Mouse (Mus musculus) cerebellum, postnatal 4 days (tissue): ENCODE measurements at regions not wholly inside any gene's neighbourhood (a gene's known extent, or its start where the extent isn't known, plus 50 kb on each side); places are given as distances from the start of the nearest gene placed in this dataset.
A peak's percentile ranks its signal among the peaks of the same experiment; 100 is the strongest.

Source experiments
- DNase-seq, 2 experiments: peaks; one replicate each; pipeline ENCODE4 v3.0.0; 2022; ENCODE audit warnings: low spot score in 2 of 2, mixed read lengths in 1 of 2

DNA sequence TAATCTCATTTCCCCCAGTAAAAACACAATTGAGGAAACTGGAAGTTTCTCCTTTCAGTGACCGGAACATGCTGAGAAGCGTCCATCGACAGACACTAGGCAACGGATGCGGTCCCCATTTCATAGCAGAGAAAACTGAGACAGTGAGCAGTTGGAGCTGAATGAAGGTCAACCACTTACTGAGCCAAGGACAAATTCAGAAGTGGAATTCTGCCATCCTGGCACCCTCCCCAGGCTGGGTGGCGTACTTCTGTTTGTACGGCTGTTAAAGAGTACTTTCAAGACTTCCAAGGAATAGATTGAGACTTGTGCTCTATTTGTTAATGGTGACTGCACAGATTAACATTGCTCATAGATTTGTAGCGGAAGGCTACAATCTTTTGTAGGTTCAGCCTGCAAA is 54.2 kb upstream of the Bhlhe40 start:
- peak in 1 of 2 experiments; percentile 12 for DNase-seq

DNA sequence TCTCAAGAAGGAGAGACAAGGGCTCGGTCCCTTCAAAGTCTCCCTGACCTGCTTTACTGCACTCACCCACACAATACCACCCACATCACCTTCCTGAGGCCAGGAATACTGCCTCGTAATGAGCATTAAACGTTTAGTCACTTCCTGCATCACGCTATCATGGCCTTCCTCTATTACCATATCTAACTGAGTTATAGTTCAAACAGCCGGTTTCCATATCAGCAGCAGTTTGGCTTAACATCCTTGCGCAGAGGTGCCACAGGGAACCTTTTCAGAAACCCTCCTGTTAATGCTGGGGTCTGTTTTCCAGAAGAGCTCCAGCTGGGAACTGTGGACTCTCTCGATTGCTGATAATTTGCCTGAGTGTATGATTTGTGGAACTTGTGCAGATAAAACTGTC is 52.1 kb upstream of the Bhlhe40 start:
- no peak for DNase-seq
